Mouse (Mus musculus): ENCODE data around the gene Opcml. TPM values are rescaled to one million over a fixed set of nuclear protein-coding genes. Genes with fewer than 3 reads are reported as not detected.

The Opcml gene
- polyA plus RNA-seq, 1 experiment from 2014 or later, result 3.4 TPM

- ATAC-seq, result no peak
- Histone ChIP-seq H3K27ac (no peak overlapping the region), H3K27me3 (replicated peaks) (no peaks in the 10 kb centered on the region), H3K9ac (no peak overlapping the region), H3K9me3 (no peaks in the 10 kb centered on the region), H3K4me3 (replicated peaks) (no peak overlapping the region), H3K36me3 (no peaks in the 10 kb centered on the region), H3K4me1 (replicated peaks) (no peaks in the 10 kb centered on the region), H3K4me2 (replicated peaks) (no peak overlapping the region)
- 61% methylated on average over 7 of the region's 7 CpGs for WGBS
Observed at GRCm38 (mm10) chr9:28247742-28248503, 457.3 kb downstream of the Opcml start.

- no peak for ATAC-seq
- no peak overlapping the region for H3K4me3 ChIP-seq (replicated peaks)
Observed at GRCm38 (mm10) chr9:28251341-28251740, 460.8 kb downstream of the Opcml start.

GRCm38 (mm10) chr9:28255128-28255904 lies 464.7 kb downstream of the Opcml start:
- no peak overlapping the region for H3K4me2 ChIP-seq (replicated peaks)
- H3K27me3 ChIP-seq (replicated peaks), result 0 out of 2 replicates have a peak, but pooled peaks cover 2% of the 10 kb centered on the region
- no peak overlapping the region for H3K27ac ChIP-seq
- no peak overlapping the region for H3K4me3 ChIP-seq (replicated peaks)
- no peaks in the 10 kb centered on the region for H3K36me3 ChIP-seq
- WGBS, result 81% methylated on average over 8 of the region's 8 CpGs
- H3K4me1 ChIP-seq (replicated peaks), result no peaks in the 10 kb centered on the region
- ATAC-seq, result no peak
- no peak overlapping the region for H3K9ac ChIP-seq
- no peaks in the 10 kb centered on the region for H3K9me3 ChIP-seq

More at GRCm38 (mm10) chr9:28251341-28251740, 460.8 kb downstream of the Opcml start:
- no peak overlapping the region for H3K9ac ChIP-seq
- no peaks in the 10 kb centered on the region for H3K27me3 ChIP-seq (replicated peaks)
- 82% methylated on average over 9 of the region's 9 CpGs for WGBS
- no peaks in the 10 kb centered on the region for H3K36me3 ChIP-seq
- no peaks in the 10 kb centered on the region for H3K4me1 ChIP-seq (replicated peaks)
- H3K27ac ChIP-seq, result no peak overlapping the region
- no peak overlapping the region for H3K4me2 ChIP-seq (replicated peaks)
- no peaks in the 10 kb centered on the region for H3K9me3 ChIP-seq

- no peak overlapping the region for H3K27ac ChIP-seq
- no peak overlapping the region for H3K4me2 ChIP-seq (replicated peaks)
- WGBS, result 85% methylated on average over 1 of the region's 1 CpGs
- 0 out of 2 replicates have a peak, but pooled peaks cover 2% of the 10 kb centered on the region for H3K27me3 ChIP-seq (replicated peaks)
- H3K36me3 ChIP-seq, result no peaks in the 10 kb centered on the region
- H3K9me3 ChIP-seq, result no peaks in the 10 kb centered on the region
- no peak for ATAC-seq
- no peaks in the 10 kb centered on the region for H3K4me1 ChIP-seq (replicated peaks)
- no peak overlapping the region for H3K4me3 ChIP-seq (replicated peaks)
- no peak overlapping the region for H3K9ac ChIP-seq
Observed at GRCm38 (mm10) chr9:28255905-28256268, 465.3 kb downstream of the Opcml start.

GRCm38 (mm10) chr9:28261078-28261753 lies 470.6 kb downstream of the Opcml start:
- Histone ChIP-seq H3K4me3 (replicated peaks) (no peak overlapping the region), H3K9me3 (no peaks in the 10 kb centered on the region), H3K9ac (no peak overlapping the region), H3K4me1 (replicated peaks) (no peaks in the 10 kb centered on the region), H3K36me3 (no peaks in the 10 kb centered on the region), H3K27ac (no peak overlapping the region), H3K4me2 (replicated peaks) (no peak overlapping the region), H3K27me3 (replicated peaks) (0 out of 2 replicates have a peak, but pooled peaks cover 2% of the 10 kb centered on the region)
- WGBS, result 22% methylated on average over 7 of the region's 7 CpGs
- peak; percentile 43; the same call in 1 of the 2 replicates for ATAC-seq

- 0 out of 2 replicates have a peak, but pooled peaks cover 2% of the 10 kb centered on the region for H3K27me3 ChIP-seq (replicated peaks)
- H3K4me2 ChIP-seq (replicated peaks), result no peak overlapping the region
- no peak for ATAC-seq
- no peaks in the 10 kb centered on the region for H3K9me3 ChIP-seq
- no peaks in the 10 kb centered on the region for H3K36me3 ChIP-seq
- H3K4me3 ChIP-seq (replicated peaks), result no peak overlapping the region
- 59% methylated on average over 1 of the region's 1 CpGs for WGBS
- H3K4me1 ChIP-seq (replicated peaks), result no peaks in the 10 kb centered on the region
- no peak overlapping the region for H3K27ac ChIP-seq
- H3K9ac ChIP-seq, result no peak overlapping the region
Observed at GRCm38 (mm10) chr9:28262021-28262420, 471.4 kb downstream of the Opcml start.

GRCm38 (mm10) chr9:28262896-28263295 lies 472.3 kb downstream of the Opcml start:
- no peak overlapping the region for H3K27ac ChIP-seq
- no peak overlapping the region for H3K9ac ChIP-seq
- H3K4me3 ChIP-seq (replicated peaks), result no peak overlapping the region
- no peaks in the 10 kb centered on the region for H3K9me3 ChIP-seq
- H3K4me1 ChIP-seq (replicated peaks), result no peaks in the 10 kb centered on the region
- WGBS, result 69% methylated on average over 2 of the region's 2 CpGs
- no peaks in the 10 kb centered on the region for H3K36me3 ChIP-seq
- 0 out of 2 replicates have a peak, but pooled peaks cover 2% of the 10 kb centered on the region for H3K27me3 ChIP-seq (replicated peaks)
- ATAC-seq, result no peak
- H3K4me2 ChIP-seq (replicated peaks), result no peak overlapping the region

GRCm38 (mm10) chr9:28264761-28265160 lies 474.2 kb downstream of the Opcml start:
- H3K4me1 ChIP-seq (replicated peaks), result no peaks in the 10 kb centered on the region
- 0 out of 2 replicates have a peak, but pooled peaks cover 1% of the 10 kb centered on the region for H3K27me3 ChIP-seq (replicated peaks)
- H3K36me3 ChIP-seq, result no peaks in the 10 kb centered on the region
- ATAC-seq, result no peak
- no peak overlapping the region for H3K4me2 ChIP-seq (replicated peaks)
- H3K9me3 ChIP-seq, result no peaks in the 10 kb centered on the region
- WGBS, result 51% methylated on average over 6 of the region's 6 CpGs
- no peak overlapping the region for H3K27ac ChIP-seq
- H3K9ac ChIP-seq, result no peak overlapping the region
- H3K4me3 ChIP-seq (replicated peaks), result no peak overlapping the region

GRCm38 (mm10) chr9:28273816-28274215 lies 483.2 kb downstream of the Opcml start:
- WGBS, result 75% methylated on average over 2 of the region's 2 CpGs
- H3K27ac ChIP-seq, result no peak overlapping the region
- no peaks in the 10 kb centered on the region for H3K36me3 ChIP-seq
- H3K4me3 ChIP-seq (replicated peaks), result no peak overlapping the region
- no peak for ATAC-seq
- H3K9me3 ChIP-seq, result no peaks in the 10 kb centered on the region
- H3K4me1 ChIP-seq (replicated peaks), result no peaks in the 10 kb centered on the region
- H3K27me3 ChIP-seq (replicated peaks), result no peaks in the 10 kb centered on the region
- H3K9ac ChIP-seq, result no peak overlapping the region
- no peak overlapping the region for H3K4me2 ChIP-seq (replicated peaks)

GRCm38 (mm10) chr9:28278555-28278954 lies 488.0 kb downstream of the Opcml start:
- Histone ChIP-seq H3K36me3 (no peaks in the 10 kb centered on the region), H3K4me1 (replicated peaks) (no peaks in the 10 kb centered on the region), H3K4me2 (replicated peaks) (no peak overlapping the region), H3K9me3 (no peaks in the 10 kb centered on the region), H3K4me3 (replicated peaks) (no peak overlapping the region), H3K27me3 (replicated peaks) (no peaks in the 10 kb centered on the region), H3K27ac (no peak overlapping the region), H3K9ac (no peak overlapping the region)
- no peak for ATAC-seq
- WGBS, result 89% methylated on average over 2 of the region's 2 CpGs

- no peaks in the 10 kb centered on the region for H3K36me3 ChIP-seq
- H3K4me3 ChIP-seq (replicated peaks), result no peak overlapping the region
- ATAC-seq, result no peak
- no peak overlapping the region for H3K27ac ChIP-seq
- H3K9ac ChIP-seq, result no peak overlapping the region
- H3K4me2 ChIP-seq (replicated peaks), result no peak overlapping the region
- H3K9me3 ChIP-seq, result no peaks in the 10 kb centered on the region
- H3K27me3 ChIP-seq (replicated peaks), result no peaks in the 10 kb centered on the region
- WGBS, result 41% methylated on average over 3 of the region's 3 CpGs
- H3K4me1 ChIP-seq (replicated peaks), result no peaks in the 10 kb centered on the region
Observed at GRCm38 (mm10) chr9:28281025-28281424, 490.4 kb downstream of the Opcml start.

- H3K4me3 ChIP-seq (replicated peaks), result no peak overlapping the region
- no peaks in the 10 kb centered on the region for H3K36me3 ChIP-seq
- WGBS, result 55% methylated on average over 3 of the region's 3 CpGs
- no peak overlapping the region for H3K4me2 ChIP-seq (replicated peaks)
- no peaks in the 10 kb centered on the region for H3K27me3 ChIP-seq (replicated peaks)
- no peak for ATAC-seq
- no peak overlapping the region for H3K27ac ChIP-seq
- H3K9me3 ChIP-seq, result no peaks in the 10 kb centered on the region
- no peaks in the 10 kb centered on the region for H3K4me1 ChIP-seq (replicated peaks)
- no peak overlapping the region for H3K9ac ChIP-seq
Observed at GRCm38 (mm10) chr9:28281571-28281970, 491.0 kb downstream of the Opcml start.
